Mouse (Mus musculus) v-Abl transformed pro-B cells (cell line): ENCODE data around the gene Tnnt2.

ENCODE experiments used
- in situ Hi-C, 2 experiments: fragments of 400-800 bp; cut with MboI; formaldehyde crosslinking; loops; one replicate each; pipeline ENCODE4 v1.15.1; 2025; ENCODE audit not compliant: unreplicated experiment in 2 of 2

Gene Tnnt2

GRCm38 (mm10) chr1:135850722-135851512, 14.8 kb downstream of the Tnnt2 start:
- in situ Hi-C loops, result no loop called here

DNA sequence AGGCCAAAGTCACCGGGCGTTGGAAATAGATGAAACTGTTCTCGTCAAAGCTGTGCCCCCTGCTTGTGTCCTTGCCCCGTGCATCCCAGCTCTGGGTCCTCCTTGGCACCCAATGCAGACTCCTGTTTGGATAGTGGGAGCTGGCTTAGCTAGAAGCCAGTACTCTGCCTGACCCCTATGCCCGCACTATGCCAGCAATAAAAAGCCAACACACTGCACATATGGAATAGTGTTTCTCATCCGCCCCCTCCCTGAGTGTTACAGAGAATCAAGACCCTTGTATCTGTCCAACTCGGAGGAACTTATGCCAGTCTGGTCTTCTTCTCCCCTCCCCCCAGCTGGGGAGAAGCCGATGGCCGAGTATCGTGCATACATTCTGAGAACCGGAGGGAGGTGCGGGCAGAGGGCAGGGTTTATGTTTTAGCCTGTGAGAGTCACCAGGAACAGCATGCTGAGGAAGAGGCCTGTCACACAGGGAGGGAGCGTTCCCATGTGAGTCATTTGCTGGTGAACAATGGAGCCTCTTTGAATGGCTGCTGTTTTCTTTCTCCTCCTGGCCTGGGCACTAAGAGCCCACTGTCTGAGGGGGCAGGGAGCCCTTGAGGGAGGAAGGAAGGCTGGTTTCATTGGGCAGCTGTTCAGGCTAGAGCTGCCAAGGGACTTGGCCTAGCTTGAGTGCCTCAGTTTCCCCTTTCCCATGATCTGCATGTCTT, 16.0 kb downstream of the Tnnt2 start:
- in situ Hi-C loops, result no loop called here

DNA sequence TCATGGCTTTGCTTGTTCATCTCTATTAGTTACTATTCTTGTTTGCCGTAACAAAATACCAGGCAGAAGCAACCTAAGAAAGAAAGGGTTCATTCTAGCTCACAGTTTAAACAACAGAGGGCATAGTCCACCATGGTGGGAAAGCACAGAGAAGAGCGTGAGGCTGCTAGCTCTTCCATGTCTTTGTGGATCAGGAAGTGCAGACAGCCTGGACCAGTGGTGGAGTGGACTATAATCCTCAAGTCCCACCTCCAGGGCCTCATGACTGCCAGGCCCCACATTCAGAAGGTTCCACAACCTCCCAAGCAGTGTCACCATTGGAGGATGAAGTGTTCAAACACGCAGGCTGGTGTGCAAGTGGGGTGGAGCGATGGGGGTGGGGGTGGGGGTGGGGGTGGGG, 17.0 kb downstream of the Tnnt2 start:
- in situ Hi-C loops, result no loop called here

DNA sequence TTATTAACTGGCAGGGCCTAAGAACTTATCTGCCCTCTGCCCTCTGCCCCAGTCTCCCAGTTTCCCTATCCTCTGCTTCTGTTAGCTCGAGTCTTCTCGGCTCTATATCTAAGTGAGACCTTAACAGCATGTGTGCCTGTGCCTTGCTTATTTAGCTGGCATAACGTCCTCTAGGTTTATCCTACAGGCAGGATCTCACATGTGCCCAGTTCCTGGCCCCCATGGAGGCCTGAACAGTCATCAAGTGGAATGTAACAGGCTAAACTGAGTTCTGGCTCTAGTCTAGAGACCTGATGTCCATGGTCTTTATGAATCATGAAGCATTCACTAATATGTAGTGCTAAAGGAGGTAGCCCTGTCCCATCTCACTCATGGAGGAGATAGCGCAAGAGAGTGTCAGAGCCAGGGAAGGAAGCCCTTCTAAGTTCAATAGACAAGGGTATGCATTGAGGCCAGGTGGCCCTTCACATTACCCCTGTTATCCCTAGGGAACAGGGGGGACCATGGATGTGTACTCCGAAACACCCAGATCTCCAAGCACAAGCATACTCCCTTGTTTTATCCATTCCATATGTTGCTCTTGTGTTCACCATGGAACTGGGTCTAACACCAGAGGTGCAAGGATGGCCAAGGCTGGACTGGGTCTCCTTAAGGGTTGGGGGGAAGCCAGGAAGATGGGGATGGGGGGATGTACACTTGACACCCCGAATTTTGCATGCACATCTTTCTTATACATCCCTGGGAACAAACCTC, 18.6 kb downstream of the Tnnt2 start:
- in situ Hi-C loops, result no loop called here

GRCm38 (mm10) chr1:135855344-135855687, 19.2 kb downstream of the Tnnt2 start:
- in situ Hi-C loops, result no loop called here

DNA sequence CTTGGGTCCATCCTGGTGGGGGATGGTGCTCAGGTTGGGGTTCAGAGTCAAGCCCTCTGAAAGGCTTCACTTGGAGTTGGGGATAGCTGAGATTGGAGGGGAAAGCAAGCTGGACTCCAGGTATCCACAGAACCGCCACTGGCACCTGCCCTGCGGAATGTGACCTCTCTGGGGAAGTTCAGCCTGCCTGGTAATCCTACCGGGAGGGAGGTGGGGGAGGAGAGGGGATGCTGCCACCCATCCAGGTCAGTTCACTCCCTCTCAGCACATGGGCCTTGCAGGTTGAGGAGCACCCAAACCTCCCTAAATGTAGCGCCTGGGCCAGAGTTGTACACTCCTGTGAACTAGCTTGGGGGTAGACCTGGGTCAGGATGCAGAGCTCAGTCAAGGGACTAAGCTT, 19.9 kb downstream of the Tnnt2 start:
- in situ Hi-C loops, result no loop called here

- in situ Hi-C loops, result no loop called here
These were observed 21.1 kb downstream of the Tnnt2 start for GRCm38 (mm10) chr1:135857137-135857775.

- in situ Hi-C loops, result no loop called here
These were observed 22.4 kb downstream of the Tnnt2 start for GRCm38 (mm10) chr1:135858533-135858932.

GRCm38 (mm10) chr1:135861091-135861490, 24.9 kb downstream of the Tnnt2 start:
- in situ Hi-C loops, result no loop called here

DNA sequence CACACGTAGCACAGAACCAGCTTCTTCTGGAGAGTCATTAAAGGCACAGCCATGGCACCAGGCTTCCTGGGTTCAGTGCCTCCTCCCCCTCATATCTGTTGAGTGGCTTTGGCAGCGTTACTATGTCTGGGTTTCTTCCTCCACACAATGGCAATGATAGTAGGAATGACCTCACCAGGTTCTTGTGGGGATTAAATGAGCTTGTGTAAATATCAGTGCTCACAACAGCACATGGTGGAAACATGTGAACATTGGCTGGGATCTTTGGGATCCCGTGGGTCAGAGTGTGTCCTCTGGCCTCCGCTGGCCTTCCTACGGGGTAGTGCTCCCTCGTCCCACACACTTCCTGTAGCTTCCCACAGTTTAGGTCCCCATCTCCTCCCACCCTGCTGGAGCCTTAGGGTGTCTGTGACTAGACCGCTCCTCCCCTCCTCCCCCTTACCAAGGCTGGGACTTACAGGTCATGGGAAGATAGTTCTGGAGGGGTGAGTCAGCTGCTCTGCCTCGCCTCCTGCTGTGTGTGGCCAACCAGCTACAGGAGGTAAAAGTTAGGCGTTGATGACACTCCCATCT, 25.9 kb downstream of the Tnnt2 start:
- in situ Hi-C loops, result no loop called here

DNA sequence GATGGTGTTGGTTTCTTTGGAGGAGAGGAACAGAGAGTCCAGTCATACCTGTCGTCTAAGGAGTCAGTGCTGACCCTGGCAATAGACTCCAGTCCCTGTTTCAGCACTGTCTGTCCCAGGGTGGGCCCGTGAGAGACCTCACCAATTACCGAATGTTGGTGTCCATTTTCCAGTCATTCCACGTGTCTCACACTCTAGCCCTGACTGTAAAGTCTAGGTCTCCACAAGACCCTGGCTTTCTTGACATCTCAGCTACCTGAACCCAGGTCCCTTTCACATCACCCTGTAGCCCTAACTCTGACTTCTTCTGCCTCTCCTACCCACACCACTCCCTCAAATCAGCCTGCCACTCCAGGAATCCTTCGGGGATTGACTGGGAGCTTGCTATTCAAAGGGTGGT, 26.4 kb downstream of the Tnnt2 start:
- in situ Hi-C loops, result no loop called here

- in situ Hi-C loops, result no loop called here
These were observed 27.7 kb downstream of the Tnnt2 start for GRCm38 (mm10) chr1:135863786-135864335.

DNA sequence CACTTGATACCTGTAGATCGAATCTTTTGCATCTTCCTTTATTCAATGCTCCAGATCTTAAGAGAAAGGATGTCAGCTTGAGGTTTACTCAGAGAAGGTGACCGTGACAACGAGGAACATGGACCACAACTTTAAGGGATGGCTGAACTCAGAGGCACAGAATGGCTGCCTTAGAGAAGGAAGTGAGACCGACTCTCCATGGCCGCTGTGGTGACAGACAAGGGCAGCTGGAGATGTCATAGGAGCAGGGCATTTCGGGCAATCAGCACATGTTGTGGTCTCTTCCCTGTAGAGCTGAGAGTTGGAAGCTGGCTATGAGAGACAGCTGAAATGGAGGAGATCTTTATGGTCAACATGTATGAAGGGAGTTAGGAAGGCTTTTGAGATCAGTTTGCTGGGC, 28.7 kb downstream of the Tnnt2 start:
- in situ Hi-C loops, result loop anchor here (5.0 kb wide), 1 partner anchor 77 kb away; no protein-coding TSS in a partner anchor

GRCm38 (mm10) chr1:135865518-135866194, 29.5 kb downstream of the Tnnt2 start:
- in situ Hi-C loops, result loop anchor here (5.0 kb wide), 1 partner anchor 77 kb away; no protein-coding TSS in a partner anchor

DNA sequence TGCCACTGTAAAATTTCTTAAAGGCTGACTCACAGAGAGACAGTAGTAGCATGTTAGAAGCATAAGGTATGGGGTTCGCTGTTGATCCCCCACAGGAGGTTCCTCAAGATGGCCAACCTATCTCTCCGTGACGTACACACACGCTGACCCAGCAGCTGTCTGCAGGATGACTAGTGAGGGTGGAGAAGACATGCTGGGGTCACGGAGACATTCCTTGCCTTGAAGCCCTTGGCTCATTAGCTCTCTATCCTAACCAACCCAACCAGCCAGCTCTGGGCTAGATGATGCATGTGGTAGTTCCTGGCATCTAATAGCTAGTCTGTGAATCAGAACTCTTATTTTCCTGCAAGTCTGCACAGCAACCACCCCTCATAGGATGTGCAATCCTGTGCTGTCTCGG, 32.4 kb downstream of the Tnnt2 start:
- in situ Hi-C loops, result loop anchor here (5.0 kb wide), 1 partner anchor 74 kb away; no protein-coding TSS in a partner anchor

- in situ Hi-C loops, result no loop called here
These were observed 36.8 kb downstream of the Tnnt2 start for GRCm38 (mm10) chr1:135872991-135873390.

- in situ Hi-C loops, result no loop called here
These were observed 41.1 kb downstream of the Tnnt2 start for GRCm38 (mm10) chr1:135877248-135877647.

DNA sequence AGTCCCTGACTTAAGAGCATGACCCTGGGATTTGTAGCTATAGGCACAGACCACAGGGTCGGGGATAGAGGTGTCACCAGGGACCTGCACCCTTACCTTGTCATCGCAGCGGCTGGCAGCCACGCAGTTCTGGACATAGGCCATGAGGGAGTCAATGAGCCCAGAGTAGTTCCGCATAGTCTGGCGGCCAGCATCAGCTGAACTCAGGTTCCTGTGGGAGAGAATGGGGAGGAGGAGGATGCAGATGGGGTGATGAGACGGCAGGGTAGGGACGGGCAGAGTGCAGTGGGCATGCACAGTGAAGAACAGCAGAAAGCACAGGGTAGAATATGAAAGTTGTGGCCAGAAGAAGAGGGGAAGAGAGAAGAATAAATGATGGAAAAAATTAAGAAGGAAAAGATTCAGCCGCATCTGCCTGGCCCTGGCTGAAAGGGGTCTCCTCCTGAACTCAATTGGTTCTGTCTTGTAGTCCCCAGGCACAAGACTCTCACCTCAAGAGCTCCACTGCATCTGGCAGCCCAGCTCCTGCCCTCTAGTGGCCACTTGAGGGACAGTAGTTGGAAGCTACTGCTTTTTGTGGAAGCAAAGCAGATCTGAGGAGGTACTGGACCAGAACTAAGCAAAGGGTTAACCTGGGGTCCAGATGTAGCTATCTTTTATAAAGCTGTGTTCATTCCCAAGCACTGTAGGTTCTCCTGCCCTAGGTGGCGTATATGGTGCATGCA, 46.4 kb downstream of the Tnnt2 start:
- in situ Hi-C loops, result no loop called here
